Mouse (Mus musculus): ENCODE measurements around the gene Selenom.

Gene Selenom

DNA sequence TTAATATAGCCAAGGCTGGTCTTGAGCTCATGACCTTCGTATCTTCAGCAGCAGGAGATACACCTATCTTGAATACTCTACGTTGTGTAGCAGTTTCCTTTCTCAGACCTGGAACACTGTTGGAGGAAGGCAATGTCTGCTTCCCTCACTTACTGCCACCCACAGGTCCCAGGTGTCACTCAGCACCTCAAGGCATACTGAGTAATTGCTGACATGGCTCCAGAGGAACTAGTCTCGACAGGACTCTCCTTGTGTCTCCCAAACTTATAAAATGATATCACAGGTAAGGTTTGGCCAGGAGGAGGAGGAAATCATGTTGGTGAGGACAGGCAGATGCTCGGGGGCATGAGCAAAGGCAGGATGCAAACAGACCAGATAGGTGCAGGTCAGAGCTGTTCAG is 40.5 kb downstream of the Selenom start:
- no peak for DNase-seq

GRCm38 (mm10) chr11:3557852-3558251 is 43.4 kb downstream of the Selenom start:
- DNase-seq = no peak

GRCm38 (mm10) chr11:3560202-3560601 is 45.7 kb downstream of the Selenom start:
- DNase-seq = no peak

DNA sequence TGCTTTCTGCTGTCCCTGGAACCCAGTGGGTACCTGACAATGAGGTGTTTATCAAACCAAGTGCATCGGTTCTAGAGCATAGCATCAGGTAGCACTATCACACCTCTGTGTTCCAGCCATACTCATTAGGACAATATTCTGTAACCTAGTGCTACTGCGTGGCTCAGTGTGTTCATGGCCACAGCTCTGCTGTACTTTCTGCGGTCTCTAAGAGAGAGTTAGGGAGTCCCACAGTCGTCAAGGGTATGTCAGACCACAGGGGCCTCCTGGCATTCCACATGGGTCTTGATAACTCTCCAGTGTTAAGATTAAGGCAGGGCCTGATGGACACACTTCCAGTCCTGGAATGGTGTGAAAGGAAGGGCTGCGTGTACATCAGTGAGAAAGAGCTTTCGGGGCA is 49.4 kb downstream of the Selenom start:
- DNase-seq = no peak

DNA sequence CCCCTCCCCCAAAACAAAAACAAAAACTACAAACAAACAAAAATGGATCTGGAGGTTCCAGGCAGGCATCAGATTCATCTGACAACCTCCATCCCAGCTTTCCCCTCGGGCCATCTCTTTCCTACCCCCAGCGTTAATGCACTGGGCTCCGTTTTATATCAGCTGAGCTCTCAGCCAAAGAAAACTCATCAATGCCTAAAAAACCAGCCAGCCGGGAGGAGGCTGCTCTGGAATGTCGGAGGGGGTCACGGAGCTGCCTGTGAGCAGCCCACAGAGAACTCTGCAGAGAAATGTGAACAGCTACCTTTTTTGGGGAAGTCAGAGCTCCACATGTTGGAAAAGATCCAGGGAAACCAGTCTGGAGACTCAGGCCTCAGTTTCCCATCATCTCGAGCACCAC is 50.0 kb downstream of the Selenom start:
- DNase-seq = no peak

- DNase-seq = no peak
These were observed 51.5 kb downstream of the Selenom start for GRCm38 (mm10) chr11:3566018-3566417.
